Mouse (Mus musculus) spleen, embryonic (tissue): ENCODE data around the gene Gm765.

ENCODE experiments used
- CTCF ChIA-PET: fragments of 350-600 bp; sonication (Branson Sonifier 250); formaldehyde crosslinking; loops from one replicate; lab custom pipeline; 2022; lab: Charles Lee

The Gm765 gene

GRCm38 (mm10) chr6:98342654-98343053, at the start of gene Gm765:
Gene Gm765, minus strand, starts transcription at chr6:98342754.
- CTCF ChIA-PET, result interaction anchor here (0.5 to 0.7 kb wide), 2 partner anchors 23 to 1157 kb away, joined by 3 to 5 read pairs; no protein-coding TSS in a partner anchor

GRCm38 (mm10) chr6:98385487-98385886, 42.9 kb upstream of the Gm765 start:
- CTCF ChIA-PET, result no interaction called here

DNA sequence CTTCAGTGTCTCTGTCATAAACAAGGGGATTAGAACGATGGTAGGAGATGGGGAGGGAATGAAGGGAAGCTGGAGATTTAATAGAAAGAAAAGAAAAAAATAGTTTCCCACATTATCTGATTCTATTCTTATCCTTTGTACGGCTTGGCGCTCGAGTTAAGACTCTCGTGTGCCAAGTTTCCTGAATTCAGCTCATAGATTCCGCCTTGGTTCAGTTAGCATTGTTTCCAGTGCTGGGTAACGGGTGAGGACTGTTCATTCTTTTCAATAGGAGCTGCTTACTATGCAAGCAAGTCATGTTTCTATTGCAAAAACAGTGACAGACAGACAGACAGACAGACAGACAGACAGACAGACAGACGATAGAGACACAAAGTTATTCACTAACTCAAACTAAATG, 41.9 kb upstream of the Gm765 start:
- CTCF ChIA-PET, result no interaction called here

- CTCF ChIA-PET, result interaction anchor here (0.5 to 0.7 kb wide), 2 partner anchors 152 to 492 kb away, joined by 3 to 5 read pairs; no protein-coding TSS in a partner anchor
Measured at GRCm38 (mm10) chr6:98383411-98383810, 40.9 kb upstream of the Gm765 start.

GRCm38 (mm10) chr6:98366199-98366598, 23.6 kb upstream of the Gm765 start:
- CTCF ChIA-PET, result no interaction called here

DNA sequence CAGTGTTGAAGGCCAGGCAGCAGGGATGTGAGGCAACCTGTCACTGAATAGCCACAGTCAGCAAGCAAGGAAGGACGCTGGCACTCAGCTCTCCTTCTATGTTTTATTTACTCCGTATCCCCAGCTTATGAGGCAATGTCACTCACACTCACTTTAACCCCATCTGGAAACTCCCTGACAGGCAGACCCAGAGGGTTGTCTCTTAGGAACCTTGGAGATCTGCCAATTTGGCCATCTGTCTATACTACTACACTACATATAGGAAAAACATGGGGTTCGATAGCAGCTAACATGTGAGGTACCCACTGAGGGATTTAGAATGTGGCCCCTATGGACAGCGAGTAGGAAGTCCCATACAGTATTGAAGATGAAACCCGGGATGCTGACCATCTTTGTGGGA, 12.7 kb upstream of the Gm765 start:
- CTCF ChIA-PET, result no interaction called here

DNA sequence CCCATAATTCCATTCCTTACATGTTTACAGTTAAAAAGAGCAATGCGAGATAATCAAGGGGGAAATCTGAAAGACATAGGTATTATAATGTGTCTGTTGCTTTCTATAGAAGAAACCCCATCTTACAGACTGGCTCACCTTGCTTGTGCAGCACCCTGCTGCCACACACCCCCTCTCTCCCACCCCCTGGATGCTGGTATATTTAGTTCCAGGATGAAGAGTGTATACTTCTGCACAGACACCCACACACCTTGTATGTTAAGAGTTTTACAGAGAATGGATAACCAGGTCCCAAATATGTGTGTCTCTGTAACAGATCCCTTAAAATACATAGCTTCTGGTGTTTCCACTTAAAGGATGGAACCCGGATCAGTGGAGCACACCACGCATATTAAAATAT, 10.7 kb upstream of the Gm765 start:
- CTCF ChIA-PET, result no interaction called here

DNA sequence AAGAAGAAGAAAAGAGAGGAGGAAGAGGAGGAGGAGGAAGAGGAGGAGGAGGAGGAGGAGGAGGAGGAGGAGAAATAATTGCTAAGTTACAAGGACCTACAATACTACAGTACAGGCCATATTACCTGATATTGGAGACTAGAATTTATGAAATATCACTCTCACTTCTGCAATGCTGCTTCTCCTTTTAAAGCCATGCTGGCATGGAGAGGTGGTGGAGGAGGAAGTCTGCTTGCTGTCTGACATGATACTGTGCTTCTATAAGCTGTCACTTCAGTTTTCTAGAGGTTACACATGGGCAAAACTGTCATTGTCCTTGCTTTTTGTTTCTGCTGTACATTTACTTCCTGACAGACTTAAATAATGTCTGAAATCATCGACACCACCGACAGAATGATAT, 9.8 kb downstream of the Gm765 start:
- CTCF ChIA-PET, result no interaction called here

GRCm38 (mm10) chr6:98311659-98312058, 30.9 kb downstream of the Gm765 start:
- CTCF ChIA-PET, result no interaction called here

DNA sequence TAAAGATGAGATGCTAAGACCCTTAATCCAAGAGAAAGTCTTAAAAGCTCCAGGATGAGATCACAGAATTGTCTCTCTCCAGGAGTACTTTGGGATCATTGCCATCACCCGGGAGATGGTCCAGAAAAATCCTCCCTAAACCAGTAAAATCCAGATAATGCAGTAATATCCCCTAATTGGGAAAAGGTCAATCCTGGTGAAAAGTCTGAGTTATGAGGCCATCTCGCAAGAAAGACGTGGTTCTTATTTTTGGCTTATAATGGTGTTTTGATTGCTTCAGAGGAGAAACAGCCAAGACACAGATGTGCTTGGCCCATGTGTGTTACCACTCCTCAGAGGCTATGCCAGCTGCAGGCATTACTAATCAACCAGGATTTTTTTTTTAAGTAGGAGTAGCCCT, 34.9 kb downstream of the Gm765 start:
- CTCF ChIA-PET, result no interaction called here

- CTCF ChIA-PET, result no interaction called here
Measured at GRCm38 (mm10) chr6:98307159-98307558, 35.4 kb downstream of the Gm765 start.

- CTCF ChIA-PET, result no interaction called here
Measured at GRCm38 (mm10) chr6:98292064-98292463, 50.5 kb downstream of the Gm765 start.

DNA sequence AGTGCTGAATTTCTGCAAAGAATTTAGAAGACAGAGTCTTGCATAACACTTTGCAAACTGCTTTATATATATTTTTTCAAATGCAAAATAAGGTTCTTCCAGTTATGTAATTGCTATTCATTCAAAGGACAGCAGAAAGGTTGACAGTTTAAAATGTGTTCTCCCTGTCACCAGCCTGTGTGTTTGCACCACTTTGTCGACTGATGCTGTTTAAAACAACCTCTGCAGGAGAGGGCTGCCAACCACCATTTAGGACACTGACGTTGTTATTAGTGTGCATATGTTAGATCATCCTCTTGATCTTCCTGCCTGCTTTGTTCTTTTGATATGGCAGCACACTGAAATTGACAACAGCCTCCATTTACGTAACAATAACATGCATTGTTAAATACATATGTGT, 54.2 kb downstream of the Gm765 start:
- CTCF ChIA-PET, result no interaction called here

GRCm38 (mm10) chr6:98287521-98287920, 55.0 kb downstream of the Gm765 start:
- CTCF ChIA-PET, result no interaction called here

- CTCF ChIA-PET, result no interaction called here
Measured at GRCm38 (mm10) chr6:98285190-98285589, 57.4 kb downstream of the Gm765 start.

GRCm38 (mm10) chr6:98282791-98283190, 59.8 kb downstream of the Gm765 start:
- CTCF ChIA-PET, result no interaction called here

GRCm38 (mm10) chr6:98271553-98271952, 71.0 kb downstream of the Gm765 start:
- CTCF ChIA-PET, result no interaction called here

- CTCF ChIA-PET, result no interaction called here
Measured at GRCm38 (mm10) chr6:98262961-98263360, 79.6 kb downstream of the Gm765 start.

DNA sequence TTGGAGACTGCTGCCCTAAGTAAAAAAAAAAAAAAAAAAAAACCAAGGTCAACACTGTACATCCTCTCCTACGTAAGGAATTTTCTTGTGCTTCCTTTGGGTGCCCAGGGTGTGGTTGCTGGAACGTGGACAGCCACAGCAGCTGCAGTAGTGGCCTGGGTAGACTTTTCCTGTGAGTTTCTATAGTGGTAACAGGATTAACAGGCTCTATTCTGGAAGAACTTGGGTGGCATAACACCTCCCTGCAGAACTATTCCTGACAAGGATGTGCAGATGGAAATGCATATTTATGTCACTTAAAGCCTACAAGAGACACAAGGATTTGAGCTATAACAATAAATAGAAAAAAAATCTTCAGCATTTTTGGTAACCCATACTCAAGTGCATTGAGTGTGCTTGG, 83.5 kb downstream of the Gm765 start:
- CTCF ChIA-PET, result no interaction called here

DNA sequence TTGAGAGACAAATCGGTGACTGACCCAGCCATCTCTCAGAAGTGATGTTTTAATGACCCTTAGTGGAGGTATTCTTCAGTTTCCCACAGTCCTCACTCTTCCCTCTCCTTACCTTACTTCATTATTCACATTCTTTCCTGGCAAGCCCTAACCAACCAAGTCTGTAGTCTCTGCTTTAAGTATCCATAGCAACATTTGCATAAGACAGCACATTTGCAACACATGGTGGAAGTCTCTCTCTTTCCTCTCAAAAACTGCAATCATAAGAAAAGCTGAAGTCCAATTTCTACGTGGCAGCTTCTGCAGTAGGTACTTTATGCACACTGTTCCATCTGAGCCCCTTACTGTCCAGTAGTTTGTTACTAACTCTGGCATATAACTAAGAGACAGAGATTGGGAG, 96.1 kb downstream of the Gm765 start:
- CTCF ChIA-PET, result no interaction called here

GRCm38 (mm10) chr6:98243186-98243585, 99.4 kb downstream of the Gm765 start:
- CTCF ChIA-PET, result no interaction called here

DNA sequence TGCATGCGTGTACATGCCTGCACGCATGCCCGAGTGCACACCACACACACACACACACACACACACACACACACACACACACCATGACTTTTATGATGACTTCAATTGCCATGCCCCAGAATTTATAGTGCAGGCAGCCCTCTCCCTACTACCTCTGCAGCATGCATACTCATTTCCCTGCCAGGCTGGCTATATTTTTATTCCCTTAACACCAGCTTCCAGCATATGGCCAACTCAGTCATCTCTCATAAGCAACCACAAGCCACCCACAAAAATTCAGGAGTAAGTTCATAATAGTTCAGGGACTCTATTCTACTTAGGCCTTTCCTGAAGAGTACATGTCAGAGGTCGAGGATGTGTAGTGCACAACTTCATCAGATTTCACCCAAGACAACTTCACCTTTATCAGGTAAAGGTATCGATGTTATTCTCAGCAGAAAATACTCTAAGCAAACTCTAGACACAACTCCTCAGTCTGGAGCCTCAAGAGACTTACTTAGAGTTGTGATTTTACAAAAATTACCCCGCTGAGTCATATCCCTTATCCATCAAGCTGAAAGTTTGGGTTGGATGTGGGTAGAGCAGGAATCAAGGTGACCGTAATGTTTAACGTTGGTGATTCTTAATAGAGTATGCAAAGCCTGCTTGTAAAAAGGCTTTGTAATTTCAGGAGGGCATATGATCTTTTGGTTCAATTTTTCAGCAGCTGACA, 101.8 kb downstream of the Gm765 start:
- CTCF ChIA-PET, result no interaction called here

DNA sequence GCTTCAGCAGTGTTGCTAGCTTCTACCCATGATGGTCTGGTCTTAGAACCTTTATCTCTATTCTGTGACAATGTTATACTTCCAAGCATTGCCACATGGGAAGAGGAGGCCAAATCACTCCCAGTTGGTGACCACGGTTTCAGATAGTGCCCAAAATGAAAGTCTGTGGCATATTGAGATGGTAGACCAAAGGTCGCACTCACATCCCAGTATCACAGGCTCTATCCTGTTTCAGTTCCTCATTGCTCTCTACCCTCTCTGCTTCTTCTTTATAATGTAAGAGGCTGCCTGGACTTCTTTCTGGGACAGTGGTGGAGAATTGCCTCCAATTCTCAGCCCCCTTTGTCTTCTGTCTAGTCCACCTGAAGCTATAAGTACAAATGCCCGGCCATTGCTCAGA, 108.5 kb downstream of the Gm765 start:
- CTCF ChIA-PET, result interaction anchor here (0.6 kb wide), 1 partner anchor 791 kb away, joined by 8 read pairs; no protein-coding TSS in a partner anchor

DNA sequence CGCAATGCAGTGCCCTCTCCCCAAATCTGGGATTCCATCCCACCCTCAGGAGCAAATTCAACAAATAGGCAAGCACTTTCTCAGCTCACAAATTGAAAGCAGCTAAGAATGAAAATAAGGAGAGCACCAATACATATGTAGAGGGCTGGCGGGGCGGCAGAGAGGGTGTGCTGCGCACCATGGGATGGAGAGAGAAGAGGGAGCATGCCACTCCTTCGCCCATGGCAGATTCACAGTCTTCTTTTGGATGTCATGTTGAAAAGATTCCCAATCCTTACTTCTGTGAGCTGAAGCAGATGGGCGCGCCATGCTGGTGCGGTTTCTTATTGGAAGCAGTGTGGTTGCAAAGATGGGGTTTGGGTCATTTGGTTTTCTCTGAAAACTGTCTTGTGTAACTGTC, 118.6 kb downstream of the Gm765 start:
- CTCF ChIA-PET, result no interaction called here
